Mouse (Mus musculus) right cerebral cortex, postnatal 14 days (tissue): ENCODE measurements at regions not wholly inside any gene's neighbourhood (a gene's known extent, or its start where the extent isn't known, plus 50 kb on each side); places are given as distances from the start of the nearest gene placed in this dataset.

Experiments used
- DNase-seq: peaks from one replicate; pipeline ENCODE4 v3.0.0; 2022

- DNase-seq: no peak
Observed at GRCm38 (mm10) chr13:83268663-83269062, 235.2 kb upstream of the Mef2c start.

DNA sequence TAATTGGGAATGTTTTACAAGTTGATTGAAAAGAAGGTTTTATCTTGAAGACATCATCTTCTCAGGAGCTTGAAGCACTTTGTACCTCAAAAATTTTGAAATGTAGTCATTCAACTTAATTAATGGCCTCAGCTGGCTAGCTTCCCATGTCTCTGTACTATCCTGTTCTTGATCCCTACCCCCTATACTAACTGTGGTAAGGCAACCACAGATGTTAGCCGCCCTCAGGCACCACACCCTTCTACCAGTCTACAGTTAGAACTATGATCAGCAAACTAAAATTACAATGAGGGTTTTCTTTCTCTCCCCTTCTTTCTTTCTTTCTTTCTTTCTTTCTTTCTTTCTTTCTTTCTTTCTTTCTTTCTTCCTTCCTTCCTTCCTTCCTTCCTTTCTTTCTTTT is 225.1 kb upstream of the Mef2c start:
- no peak for DNase-seq

DNA sequence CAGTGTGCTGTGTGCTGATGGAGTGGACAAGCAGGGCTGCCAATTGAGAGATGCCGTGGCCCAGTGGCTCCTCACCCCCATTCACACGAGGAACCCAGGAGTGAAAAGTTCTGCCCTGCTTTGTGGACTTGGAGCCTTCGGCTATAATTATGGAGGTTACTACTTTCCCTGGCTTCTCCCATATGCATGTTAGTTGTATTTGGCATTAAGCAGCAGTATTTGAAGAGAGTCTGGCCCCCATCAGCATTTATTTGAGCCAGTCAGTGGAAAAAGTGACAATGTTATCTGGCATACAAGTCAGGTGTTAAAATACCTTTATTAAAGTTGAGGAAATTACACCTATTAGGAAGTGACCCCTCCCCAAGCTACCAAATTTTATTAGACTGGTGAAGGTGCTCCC is 196.1 kb upstream of the Mef2c start:
- DNase-seq: no peak

- DNase-seq: no peak
Observed at GRCm38 (mm10) chr13:83328488-83328887, 175.3 kb upstream of the Mef2c start.

DNA sequence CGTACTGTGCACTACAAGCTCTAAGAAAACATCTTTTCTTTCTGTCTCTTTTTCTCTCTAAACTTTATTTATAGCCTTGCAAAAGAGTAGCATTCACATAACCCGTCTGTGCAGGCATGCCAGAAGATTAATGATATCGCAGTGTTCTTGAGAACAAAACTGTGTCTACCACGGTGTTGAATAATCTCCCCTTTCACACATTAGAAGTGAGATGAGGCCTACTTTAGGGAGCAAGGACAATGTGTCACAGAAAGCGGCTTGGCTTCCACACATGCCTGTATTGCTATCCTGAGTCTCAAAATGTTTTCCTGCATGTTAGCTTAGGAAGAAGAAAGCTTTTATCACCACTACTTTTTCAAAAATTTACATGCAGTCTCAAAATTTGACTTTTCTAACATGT is 170.1 kb upstream of the Mef2c start:
- DNase-seq: no peak

- DNase-seq: no peak
Observed at GRCm38 (mm10) chr13:83344611-83345319, 159.1 kb upstream of the Mef2c start.

GRCm38 (mm10) chr13:83355341-83355740 is 148.5 kb upstream of the Mef2c start:
- peak; percentile 27 for DNase-seq

DNA sequence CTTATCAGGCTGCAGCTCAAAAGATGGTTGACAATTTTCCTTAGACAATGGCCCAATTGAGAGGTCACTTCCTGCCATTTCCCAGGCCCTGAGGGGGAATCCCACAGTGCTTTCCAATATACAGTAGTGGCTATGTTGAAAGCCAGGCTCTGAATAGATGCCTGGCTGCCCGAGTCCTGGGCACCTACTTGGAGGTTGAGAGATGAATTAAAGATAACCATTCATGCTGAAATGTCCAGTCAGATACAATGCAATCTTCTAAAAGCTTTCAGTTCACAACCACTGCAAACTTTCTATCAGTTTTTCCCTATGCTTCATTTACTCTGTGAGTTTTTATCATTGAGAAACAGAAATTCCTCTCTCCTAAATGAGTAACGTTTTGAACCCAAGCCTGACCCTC is 143.3 kb upstream of the Mef2c start:
- no peak for DNase-seq

DNA sequence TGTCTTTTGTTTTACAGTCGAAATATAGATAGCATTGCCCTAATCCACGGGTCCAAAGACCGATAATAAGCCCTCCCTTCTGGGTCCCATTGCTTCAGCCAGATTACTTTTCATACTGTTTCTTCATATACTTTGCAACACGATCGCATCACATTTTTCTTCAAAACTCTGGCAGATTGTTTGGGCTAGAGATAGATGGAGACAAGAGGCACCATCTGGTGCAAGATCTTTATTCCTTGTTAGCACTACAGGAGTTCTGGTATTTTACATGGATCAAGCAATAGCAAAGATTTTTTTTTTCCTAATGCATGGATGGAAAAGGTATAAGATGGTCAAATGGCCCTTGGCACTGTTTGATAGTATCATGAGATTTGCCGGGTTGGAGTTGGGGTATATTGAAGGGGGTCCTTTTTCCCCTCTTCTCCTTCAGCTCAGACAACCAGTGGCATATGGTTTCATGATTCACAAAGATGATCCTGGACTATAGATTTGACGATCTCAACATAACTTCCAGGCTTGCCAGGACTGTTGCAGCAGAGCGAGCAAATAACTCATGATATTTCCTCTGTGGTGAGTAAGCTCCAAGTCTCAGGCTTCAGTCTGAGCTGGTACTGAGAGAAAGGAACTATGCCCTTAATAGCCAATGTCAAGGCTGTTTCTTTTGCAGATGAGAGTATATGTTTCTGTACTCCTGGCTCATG is 127.6 kb upstream of the Mef2c start:
- no peak for DNase-seq

DNA sequence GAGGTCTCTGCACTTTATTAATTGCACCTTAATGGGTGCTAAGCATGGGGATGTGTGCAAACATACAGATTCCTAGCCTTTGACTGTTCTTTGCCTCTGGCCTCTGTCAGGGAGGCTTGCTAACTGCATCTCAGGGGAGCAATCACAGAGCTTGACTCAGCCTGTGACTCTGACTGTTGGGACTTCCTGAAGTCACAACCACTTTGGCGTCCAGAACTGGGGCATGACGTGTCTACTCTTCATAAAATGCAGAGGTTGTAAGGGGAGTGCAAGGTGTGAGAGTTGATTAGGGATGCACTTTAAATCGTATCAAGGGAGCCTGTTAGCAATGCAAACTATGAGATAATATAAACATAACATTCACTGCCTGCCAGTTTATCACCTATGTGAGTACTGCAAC is 125.2 kb upstream of the Mef2c start:
- DNase-seq: no peak

DNA sequence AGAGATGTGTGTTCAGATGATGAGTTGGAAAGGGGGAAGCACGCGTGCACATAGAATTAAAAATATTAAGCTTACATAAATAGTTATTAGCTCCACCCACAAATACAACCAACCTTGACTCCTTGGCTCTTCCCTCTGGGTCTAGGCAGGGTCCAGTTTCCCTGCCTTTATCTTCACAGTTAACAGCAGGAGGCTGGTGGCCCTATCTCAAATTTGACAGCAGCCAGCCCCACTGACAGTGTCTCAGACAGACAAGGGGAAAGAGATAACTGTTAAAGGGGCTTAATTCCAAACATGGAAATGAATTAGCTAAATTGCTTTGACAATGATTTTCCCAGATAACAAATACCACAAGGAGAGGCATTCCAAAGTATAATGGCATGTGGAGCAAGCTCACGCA is 121.2 kb upstream of the Mef2c start:
- no peak for DNase-seq

- DNase-seq: no peak
Observed at GRCm38 (mm10) chr13:83394773-83395172, 109.1 kb upstream of the Mef2c start.

GRCm38 (mm10) chr13:83399381-83399780 is 104.5 kb upstream of the Mef2c start:
- no peak for DNase-seq

- no peak for DNase-seq
Observed at GRCm38 (mm10) chr13:83439619-83440436, 64.0 kb upstream of the Mef2c start.

- DNase-seq: no peak
Observed at GRCm38 (mm10) chr13:83444277-83444676, 59.6 kb upstream of the Mef2c start.

GRCm38 (mm10) chr13:83450820-83451219 is 53.0 kb upstream of the Mef2c start:
- no peak for DNase-seq

- no peak for DNase-seq
Observed at GRCm38 (mm10) chr13:83452987-83453386, 50.8 kb upstream of the Mef2c start.
